Mouse (Mus musculus): ENCODE measurements around the gene Mmp9. TPM values are rescaled to one million over a fixed set of nuclear protein-coding genes. Genes with fewer than 3 reads are reported as not detected.

Gene Mmp9
- polyA plus RNA-seq (2016; fragmentation: Nextera tagmentation; extraction: Ambion mirVana) = 5.0 TPM in 2 replicates

GRCm38 (mm10) chr2:164940140-164940830, at the start of gene Mmp9:
TSS of gene Mmp9 (plus strand) at chr2:164940780.
- Histone ChIP-seq H3K9me3 (no peaks in the 10 kb centered on the region), H3K4me2 (replicated peaks) (peak within 1 kb of the TSS; percentile 69), H3K4me1 (peaks cover 28% of the 10 kb centered on the region), H3K9ac (no peak within 1 kb of the TSS), H3K36me3 (no peaks in the 10 kb centered on the region), H3K27me3 (replicated peaks) (peaks cover 52% of the 10 kb centered on the region), H3K27ac (no peak within 1 kb of the TSS), H3K4me3 (no peak within 1 kb of the TSS)
- WGBS = 27% methylated on average over 10 of the region's 10 CpGs
- ATAC-seq (ENCODE audit: low FRiP score, low read depth) = no peak

DNA sequence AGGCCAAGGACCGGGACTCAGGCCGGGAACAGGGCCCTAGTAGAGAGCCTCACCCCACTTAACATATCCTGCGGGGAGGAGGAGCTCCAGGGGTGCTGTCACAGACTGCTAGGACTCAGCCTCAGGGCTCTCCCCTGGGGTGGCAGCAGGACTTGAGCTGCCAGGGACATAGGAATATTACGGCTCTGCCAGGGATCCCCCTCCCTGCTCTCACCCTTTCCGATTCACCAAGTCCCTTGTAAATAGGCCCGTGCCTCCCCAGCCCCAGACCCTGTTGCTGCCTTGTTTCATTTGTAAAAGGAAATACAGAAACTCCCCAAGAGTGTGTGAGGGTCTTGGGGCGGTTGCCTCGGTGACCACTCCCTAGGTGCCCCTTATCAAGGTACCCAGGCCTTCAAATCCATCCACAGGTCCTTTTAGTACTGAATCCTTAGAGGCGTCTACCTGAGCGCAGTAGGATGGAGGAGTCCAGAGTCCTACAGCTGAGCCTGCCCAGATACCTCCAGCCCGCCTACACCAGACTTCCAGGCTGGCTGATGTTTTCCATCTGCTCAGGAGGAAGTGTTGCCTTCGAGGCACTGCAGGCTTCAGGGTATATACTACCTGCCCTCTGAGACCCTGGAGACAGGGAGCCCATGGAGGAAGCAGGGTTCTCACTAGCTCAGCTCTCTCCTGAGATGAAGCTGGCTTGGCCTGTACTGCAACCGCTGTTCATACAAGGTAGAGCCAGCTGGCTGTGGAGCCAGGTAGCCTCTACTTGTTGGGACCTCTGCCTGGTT, 49.3 kb upstream of the Mmp9 start:
- Histone ChIP-seq H3K36me3 (peaks cover 100% of the 10 kb centered on the region), H3K9me3 (no peaks in the 10 kb centered on the region), H3K27ac (0 out of 2 replicates have a peak overlapping the region, but pooled peaks have one; percentile 4), H3K4me1 (no peaks in the 10 kb centered on the region), H3K4me2 (replicated peaks) (no peak overlapping the region), H3K27me3 (replicated peaks) (no peaks in the 10 kb centered on the region), H3K4me3 (no peak overlapping the region), H3K9ac (no peak overlapping the region)
- 90% methylated on average over 13 of the region's 13 CpGs for WGBS
- no peak for ATAC-seq (ENCODE audit: low FRiP score, low read depth)

DNA sequence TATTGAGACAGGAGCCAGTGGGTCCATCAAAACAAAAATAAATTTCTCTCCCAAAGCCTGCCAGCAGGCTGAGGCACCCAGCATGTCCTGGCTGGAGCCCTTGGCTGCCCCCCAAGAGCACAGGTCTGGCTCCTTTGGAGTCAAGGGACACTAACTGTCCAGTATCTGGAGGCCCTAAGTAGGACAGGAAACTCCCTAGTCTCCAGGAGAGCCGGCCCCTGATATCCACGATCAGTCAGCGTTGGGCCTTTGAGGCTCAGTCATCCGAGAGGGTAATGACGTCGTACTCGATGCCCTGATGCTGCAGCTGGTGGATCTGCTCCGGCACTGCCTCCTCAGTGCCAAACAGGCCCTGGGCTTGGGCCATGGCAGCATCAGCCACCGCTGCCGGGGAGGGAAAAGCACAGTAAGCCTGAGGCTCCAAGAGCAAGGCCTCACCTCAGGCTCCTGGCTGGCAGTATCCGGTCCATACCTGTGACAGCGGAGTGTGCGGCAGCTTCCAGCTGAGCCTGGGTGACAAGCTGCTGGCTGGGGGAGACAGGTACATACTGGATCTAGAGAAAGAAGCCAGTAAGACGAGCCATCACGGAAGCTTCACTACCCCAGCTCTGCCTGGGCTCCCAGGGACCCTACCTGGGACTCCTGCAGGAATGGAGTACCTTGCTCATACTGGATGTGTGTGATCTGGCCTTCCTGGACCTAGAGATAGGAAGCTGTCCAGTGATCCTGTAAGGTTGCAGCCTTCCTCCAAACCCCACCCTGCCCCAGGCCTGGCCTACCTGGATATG, 48.5 kb upstream of the Mmp9 start:
- no peak overlapping the region for H3K4me3 ChIP-seq
- no peaks in the 10 kb centered on the region for H3K27me3 ChIP-seq (replicated peaks)
- no peak overlapping the region for H3K9ac ChIP-seq
- H3K9me3 ChIP-seq = no peaks in the 10 kb centered on the region
- WGBS = 85% methylated on average over 15 of the region's 15 CpGs
- no peak overlapping the region for H3K4me2 ChIP-seq (replicated peaks)
- peaks cover 100% of the 10 kb centered on the region for H3K36me3 ChIP-seq
- H3K27ac ChIP-seq = no peak overlapping the region
- H3K4me1 ChIP-seq = no peaks in the 10 kb centered on the region
- no peak for ATAC-seq (ENCODE audit: low FRiP score, low read depth)

DNA sequence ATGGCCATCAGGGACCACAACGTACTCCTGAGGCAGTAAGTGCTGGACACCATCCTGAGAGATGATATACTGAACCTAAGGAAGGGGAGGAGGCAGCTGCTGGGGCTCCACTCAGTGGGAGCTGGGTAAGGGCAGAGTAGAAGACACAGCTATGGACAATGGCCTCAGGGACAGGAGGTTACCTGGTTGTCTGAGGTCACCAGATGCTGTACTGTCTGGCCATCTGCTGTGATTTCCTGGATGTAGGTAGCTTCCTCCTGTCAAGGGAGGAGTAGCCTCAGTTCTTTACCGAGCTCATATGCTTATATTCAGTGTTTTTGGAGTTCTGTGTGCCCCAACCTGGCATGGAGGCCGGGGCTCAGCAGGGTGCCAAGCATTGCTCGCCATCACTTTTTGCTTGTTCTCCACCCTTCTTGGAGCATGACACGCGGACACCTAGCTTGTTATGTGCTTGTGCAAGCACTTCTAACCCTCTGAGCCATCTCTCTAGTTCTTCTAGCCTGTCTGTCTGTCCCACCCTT, 47.8 kb upstream of the Mmp9 start:
- ATAC-seq (ENCODE audit: low FRiP score, low read depth) = no peak
- no peaks in the 10 kb centered on the region for H3K9me3 ChIP-seq
- H3K4me3 ChIP-seq = no peak overlapping the region
- no peak overlapping the region for H3K4me2 ChIP-seq (replicated peaks)
- no peaks in the 10 kb centered on the region for H3K4me1 ChIP-seq
- H3K9ac ChIP-seq = no peak overlapping the region
- no peaks in the 10 kb centered on the region for H3K27me3 ChIP-seq (replicated peaks)
- no peak overlapping the region for H3K27ac ChIP-seq
- H3K36me3 ChIP-seq = peaks cover 100% of the 10 kb centered on the region
- WGBS = 93% methylated on average over 6 of the region's 6 CpGs

DNA sequence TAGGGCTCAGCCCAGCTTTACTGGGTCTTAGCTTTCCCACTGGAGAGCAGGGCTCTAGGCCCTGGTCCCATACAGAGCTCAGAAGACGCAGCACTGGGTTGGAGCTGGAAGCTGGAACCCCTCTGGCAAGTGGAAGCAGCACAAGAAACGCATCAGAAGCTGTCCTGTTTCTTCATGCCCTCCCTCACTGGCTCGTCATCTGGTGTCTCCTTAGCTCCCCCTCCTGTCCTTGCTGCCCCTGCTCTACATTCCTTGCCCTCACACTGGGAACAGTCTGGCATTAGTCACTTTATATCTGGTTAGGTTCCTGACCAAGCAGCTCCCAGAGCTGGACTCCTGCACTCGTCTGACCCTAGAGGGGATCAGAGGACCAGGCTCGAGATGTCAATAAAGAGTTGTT, 46.5 kb upstream of the Mmp9 start:
- peaks cover 100% of the 10 kb centered on the region for H3K36me3 ChIP-seq
- no peak overlapping the region for H3K27ac ChIP-seq
- no peak overlapping the region for H3K9ac ChIP-seq
- ATAC-seq (ENCODE audit: low FRiP score, low read depth) = no peak
- no peaks in the 10 kb centered on the region for H3K27me3 ChIP-seq (replicated peaks)
- H3K4me3 ChIP-seq = no peak overlapping the region
- WGBS = 74% methylated on average over 5 of the region's 5 CpGs
- no peak overlapping the region for H3K4me2 ChIP-seq (replicated peaks)
- no peaks in the 10 kb centered on the region for H3K4me1 ChIP-seq
- no peaks in the 10 kb centered on the region for H3K9me3 ChIP-seq

DNA sequence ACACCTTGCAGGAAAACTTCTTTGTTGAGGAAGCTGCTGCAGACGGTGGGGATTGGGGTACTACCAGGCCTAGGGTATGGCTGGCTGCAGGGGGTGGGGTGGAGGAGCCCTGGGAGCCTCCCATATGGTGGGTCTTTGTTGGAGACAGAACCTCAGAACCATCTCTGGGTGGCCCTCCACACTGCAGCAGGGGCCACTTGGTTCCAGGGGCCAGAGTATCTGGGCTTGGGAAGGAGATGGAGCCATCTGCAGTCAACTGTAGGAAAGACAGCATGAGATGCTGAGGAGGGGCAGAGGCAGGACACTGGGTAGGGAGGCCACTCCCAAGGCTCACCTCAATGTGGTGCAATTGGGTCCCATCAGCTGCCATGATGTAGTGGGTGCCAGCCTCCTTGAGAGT, 45.9 kb upstream of the Mmp9 start:
- H3K36me3 ChIP-seq = peaks cover 100% of the 10 kb centered on the region
- H3K9me3 ChIP-seq = no peaks in the 10 kb centered on the region
- H3K9ac ChIP-seq = no peak overlapping the region

GRCm38 (mm10) chr2:164895885-164896284, 44.7 kb upstream of the Mmp9 start:
- Histone ChIP-seq H3K27me3 (replicated peaks) (no peaks in the 10 kb centered on the region), H3K9ac (no peak overlapping the region), H3K4me2 (replicated peaks) (no peak overlapping the region), H3K9me3 (no peaks in the 10 kb centered on the region), H3K27ac (no peak overlapping the region), H3K4me1 (no peaks in the 10 kb centered on the region), H3K4me3 (no peak overlapping the region), H3K36me3 (peaks cover 100% of the 10 kb centered on the region)
- ATAC-seq (ENCODE audit: low FRiP score, low read depth) = no peak
- 96% methylated on average over 6 of the region's 6 CpGs for WGBS

More for the DNA sequence above, 45.9 kb upstream of the Mmp9 start:
- Histone ChIP-seq H3K27me3 (replicated peaks) (no peaks in the 10 kb centered on the region), H3K4me2 (replicated peaks) (no peak overlapping the region), H3K4me3 (no peak overlapping the region), H3K27ac (no peak overlapping the region), H3K4me1 (no peaks in the 10 kb centered on the region)
- ATAC-seq (ENCODE audit: low FRiP score, low read depth) = no peak
- WGBS = 92% methylated on average over 1 of the region's 1 CpGs

DNA sequence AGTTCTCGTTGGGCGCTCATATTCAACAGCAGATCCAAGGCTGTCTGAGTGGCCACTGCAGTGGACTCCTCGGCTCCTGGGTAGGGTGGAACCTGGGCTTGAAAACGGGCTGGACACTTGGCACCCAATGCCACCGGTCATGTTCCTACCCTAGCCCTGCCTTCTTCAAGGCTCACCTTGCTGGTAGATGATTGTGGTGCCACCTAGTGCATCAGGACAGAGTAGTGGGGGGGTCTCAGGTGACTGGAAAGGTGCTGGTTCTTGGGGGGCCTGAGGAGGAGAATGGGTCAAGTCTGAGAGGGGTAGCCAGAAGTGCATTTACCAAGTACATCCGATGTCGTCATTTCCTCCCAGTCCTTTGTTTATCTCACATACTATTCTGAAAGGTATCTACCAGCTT, 42.6 kb upstream of the Mmp9 start:
- no peak overlapping the region for H3K27ac ChIP-seq

DNA sequence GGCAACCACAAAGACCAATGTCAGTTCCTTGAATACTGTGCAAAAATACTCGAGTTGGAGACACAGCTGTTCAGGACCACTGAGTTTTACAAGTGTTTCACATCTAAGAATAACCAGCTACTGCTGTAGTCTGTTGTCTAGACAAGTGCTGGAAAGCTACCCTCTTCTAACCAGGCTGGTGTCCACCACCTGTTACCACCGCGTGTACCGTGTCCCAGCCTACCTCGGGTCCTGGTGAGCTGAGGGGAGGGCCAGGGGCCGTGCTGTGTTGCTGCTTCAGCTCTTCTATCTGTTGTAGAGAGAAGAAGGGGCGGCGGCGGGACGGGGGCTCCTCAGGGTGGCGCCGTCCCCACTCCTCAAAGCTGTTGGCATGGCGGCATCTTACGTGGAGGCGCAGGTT, 41.5 kb upstream of the Mmp9 start:
- H3K9ac ChIP-seq = no peak overlapping the region
- H3K36me3 ChIP-seq = peaks cover 100% of the 10 kb centered on the region
- H3K27ac ChIP-seq = no peak overlapping the region
- no peak overlapping the region for H3K4me3 ChIP-seq
- no peak for ATAC-seq (ENCODE audit: low FRiP score, low read depth)
- H3K27me3 ChIP-seq (replicated peaks) = no peaks in the 10 kb centered on the region
- 92% methylated on average over 15 of the region's 15 CpGs for WGBS
- H3K4me2 ChIP-seq (replicated peaks) = no peak overlapping the region
- H3K9me3 ChIP-seq = no peaks in the 10 kb centered on the region
- H3K4me1 ChIP-seq = no peaks in the 10 kb centered on the region

More for the DNA sequence above, 42.6 kb upstream of the Mmp9 start:
- H3K4me2 ChIP-seq (replicated peaks) = no peak overlapping the region
- H3K9me3 ChIP-seq = no peaks in the 10 kb centered on the region
- no peak overlapping the region for H3K9ac ChIP-seq
- WGBS = 96% methylated on average over 7 of the region's 7 CpGs
- peaks cover 100% of the 10 kb centered on the region for H3K36me3 ChIP-seq
- H3K4me3 ChIP-seq = no peak overlapping the region
- H3K27me3 ChIP-seq (replicated peaks) = no peaks in the 10 kb centered on the region
- no peaks in the 10 kb centered on the region for H3K4me1 ChIP-seq
- ATAC-seq (ENCODE audit: low FRiP score, low read depth) = no peak

DNA sequence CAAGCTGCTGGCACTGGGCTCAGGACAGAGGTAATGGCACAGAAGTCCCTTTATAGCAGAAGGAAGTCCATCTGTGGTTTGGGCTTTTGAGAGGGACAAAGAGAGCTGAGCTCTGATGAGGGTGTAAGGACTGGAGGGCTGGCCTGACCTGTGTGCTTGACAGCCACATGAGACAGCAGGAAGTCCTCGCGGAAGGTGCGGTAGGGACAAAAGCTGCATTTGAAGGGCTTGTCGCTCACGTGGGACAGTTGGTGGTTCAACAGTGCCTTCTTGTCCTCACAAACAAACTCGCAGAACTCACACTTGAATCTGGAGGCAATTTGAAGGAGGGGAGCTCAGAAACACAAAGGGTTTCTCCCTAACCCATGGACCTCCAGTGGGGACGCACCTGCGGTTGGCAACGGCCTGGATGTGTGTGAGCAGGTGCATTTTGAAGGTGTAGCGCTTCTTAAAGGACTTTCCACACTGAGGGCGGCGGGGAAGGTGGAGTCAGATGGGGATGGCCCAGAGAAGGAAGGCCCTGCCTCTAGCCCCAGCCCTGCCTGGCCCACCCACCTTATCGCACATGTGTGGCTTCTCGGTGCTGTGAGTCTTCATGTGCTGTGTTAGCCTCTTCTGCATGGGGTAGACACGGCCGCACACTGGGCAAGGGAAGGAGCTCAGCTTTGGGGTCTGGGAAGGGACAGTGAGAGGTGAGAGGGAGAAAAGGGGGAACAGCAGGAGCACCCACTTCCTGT, 40.7 kb upstream of the Mmp9 start:
- ATAC-seq (ENCODE audit: low FRiP score, low read depth) = no peak
- Histone ChIP-seq H3K4me3 (no peak overlapping the region), H3K4me2 (replicated peaks) (no peak overlapping the region), H3K27ac (no peak overlapping the region), H3K36me3 (peaks cover 100% of the 10 kb centered on the region), H3K27me3 (replicated peaks) (no peaks in the 10 kb centered on the region), H3K4me1 (no peaks in the 10 kb centered on the region), H3K9me3 (no peaks in the 10 kb centered on the region), H3K9ac (no peak overlapping the region)
- 94% methylated on average over 16 of the region's 16 CpGs for WGBS

DNA sequence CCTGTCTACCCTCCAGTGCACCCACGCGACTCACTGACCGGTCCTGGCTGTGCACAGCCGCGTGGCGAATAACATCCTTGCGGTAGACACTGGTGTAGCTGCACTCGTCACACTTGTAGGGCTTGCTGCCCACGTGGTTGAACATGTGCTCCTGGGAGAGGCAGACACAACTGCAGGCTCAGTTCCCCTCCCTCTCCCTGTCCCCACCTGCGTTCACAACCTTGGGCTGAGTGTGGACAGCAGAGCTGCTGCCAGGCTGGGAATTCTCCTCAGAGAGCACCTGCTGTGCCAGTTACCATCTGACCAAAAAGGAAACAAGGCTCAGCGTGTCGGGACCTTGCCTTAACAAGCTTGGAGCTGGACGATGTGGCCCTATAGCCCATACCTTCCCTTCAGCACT, 39.2 kb upstream of the Mmp9 start:
- ATAC-seq (ENCODE audit: low FRiP score, low read depth) = no peak
- H3K27me3 ChIP-seq (replicated peaks) = no peaks in the 10 kb centered on the region
- no peak overlapping the region for H3K9ac ChIP-seq
- 95% methylated on average over 13 of the region's 13 CpGs for WGBS
- H3K9me3 ChIP-seq = peaks cover 4% of the 10 kb centered on the region; the same call in 1 of the 2 replicates
- no peak overlapping the region for H3K27ac ChIP-seq
- peaks cover 100% of the 10 kb centered on the region for H3K36me3 ChIP-seq
- H3K4me3 ChIP-seq = no peak overlapping the region
- no peak overlapping the region for H3K4me2 ChIP-seq (replicated peaks)
- no peaks in the 10 kb centered on the region for H3K4me1 ChIP-seq

All from neural tube, embryonic 12.5 days (tissue).